Mouse (Mus musculus) stomach, embryonic 16.5 days (tissue): ENCODE results near the gene Gpc6. TPM values are rescaled to one million over a fixed set of nuclear protein-coding genes. Genes with fewer than 3 reads are reported as not detected.
"Not testable (repeated sequence)": the region's sequence is repeated elsewhere in the genome, so short reads cannot be mapped to it uniquely, and the experiment has no call there.

Experiments used
- ATAC-seq: fragments of 200-750 bp; cut with Nextera tagmentation; 2 replicates; pipeline ENCODE4 v1.8.0; 2017; ENCODE audit warnings: moderate number of reproducible peaks, moderate TSS enrichment; ENCODE audit not compliant: insufficient read depth, low FRiP score
- H3K27ac ChIP-seq: fragments of 300-500 bp; sonication (generic); 2 replicates; pipeline ENCODE4 v1.5.1; 2014; ENCODE audit warnings: low read length
- H3K27me3 ChIP-seq: fragments of 300-500 bp; sonication (generic); 2 replicates; pipeline ENCODE4 v1.6.1; 2014; ENCODE audit warnings: low read length, control low read depth, mixed read lengths; ENCODE audit not compliant: control insufficient read depth, insufficient read depth
- H3K36me3 ChIP-seq: fragments of 300-500 bp; sonication (generic); 2 replicates; pipeline ENCODE4 v1.6.1; 2014; ENCODE audit warnings: low read length; ENCODE audit not compliant: control insufficient read depth, insufficient read depth
- H3K4me1 ChIP-seq: fragments of 300-500 bp; sonication (generic); 2 replicates; pipeline ENCODE4 v1.6.1; 2014; ENCODE audit warnings: low read length, control low read depth, mixed read lengths; ENCODE audit not compliant: control insufficient read depth, insufficient read depth
- H3K4me2 ChIP-seq: fragments of 300-500 bp; sonication (generic); 2 replicates; pipeline ENCODE4 v1.6.1; 2014; ENCODE audit warnings: low read depth, low read length, mixed read lengths
- H3K4me3 ChIP-seq: fragments of 300-500 bp; sonication (generic); replicated peaks from 2 replicates; pipeline ENCODE4 v1.5.1; 2014; ENCODE audit warnings: mild to moderate bottlenecking, low read length
- H3K9ac ChIP-seq: fragments of 300-500 bp; sonication (generic); 2 replicates; pipeline ENCODE4 v1.6.1; 2014; ENCODE audit warnings: low read length
- H3K9me3 ChIP-seq: fragments of 300-500 bp; sonication (generic); replicated peaks from 2 replicates; pipeline ENCODE4 v1.6.1; 2016; ENCODE audit warnings: low read length, control low read depth; ENCODE audit not compliant: control insufficient read depth
- WGBS: fragments of 180-500 bp; shearing (Covaris S2); extraction: QIAGEN DNeasy Blood & Tissue Kit; methylation state at CpG from one replicate; pipeline ENCODE4 v1.1.7; 2014; 5-methylcytosine and 5-hydroxymethylcytosine counted together
- polyA plus RNA-seq: library from polyadenylated mRNA; unstranded; fragments of >200 nt; fragmentation: Nextera tagmentation; extraction: Ambion mirVana; gene quantifications from 2 replicates; pipeline ENCODE4 v1.2.1, GENCODE M21; 2015

Gpc6 gene
- polyA plus RNA-seq, 1 experiment from 2014 or later = 46.7 TPM

DNA sequence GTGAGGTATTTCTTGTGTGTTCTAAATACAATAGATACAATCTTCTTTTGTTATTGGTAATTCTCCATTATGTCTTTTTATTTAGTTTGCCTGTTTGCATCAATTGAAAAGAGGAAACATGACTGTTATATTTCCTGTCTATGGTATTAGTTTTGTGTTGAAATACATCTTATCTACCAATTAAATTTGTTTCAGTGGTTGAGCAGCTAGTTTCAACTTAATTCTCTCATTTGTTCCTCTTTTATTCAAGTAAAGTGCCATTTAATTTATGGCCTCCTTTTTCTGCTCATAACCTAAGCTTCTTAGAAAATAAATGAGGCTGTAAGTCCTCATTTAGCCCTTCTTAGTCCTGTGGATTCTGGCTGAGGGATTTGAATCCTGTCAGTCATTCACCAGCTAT lies 489.9 kb downstream of the Gpc6 start:
- no peaks in the 10 kb centered on the region for H3K4me1 ChIP-seq
- no peak for ATAC-seq
- no peaks in the 10 kb centered on the region for H3K27me3 ChIP-seq
- no peaks in the 10 kb centered on the region for H3K36me3 ChIP-seq
- H3K9me3 ChIP-seq = no peaks in the 10 kb centered on the region
- no peak overlapping the region for H3K9ac ChIP-seq
- no peak overlapping the region for H3K27ac ChIP-seq
- no peak overlapping the region for H3K4me2 ChIP-seq
- no peak overlapping the region for H3K4me3 ChIP-seq

DNA sequence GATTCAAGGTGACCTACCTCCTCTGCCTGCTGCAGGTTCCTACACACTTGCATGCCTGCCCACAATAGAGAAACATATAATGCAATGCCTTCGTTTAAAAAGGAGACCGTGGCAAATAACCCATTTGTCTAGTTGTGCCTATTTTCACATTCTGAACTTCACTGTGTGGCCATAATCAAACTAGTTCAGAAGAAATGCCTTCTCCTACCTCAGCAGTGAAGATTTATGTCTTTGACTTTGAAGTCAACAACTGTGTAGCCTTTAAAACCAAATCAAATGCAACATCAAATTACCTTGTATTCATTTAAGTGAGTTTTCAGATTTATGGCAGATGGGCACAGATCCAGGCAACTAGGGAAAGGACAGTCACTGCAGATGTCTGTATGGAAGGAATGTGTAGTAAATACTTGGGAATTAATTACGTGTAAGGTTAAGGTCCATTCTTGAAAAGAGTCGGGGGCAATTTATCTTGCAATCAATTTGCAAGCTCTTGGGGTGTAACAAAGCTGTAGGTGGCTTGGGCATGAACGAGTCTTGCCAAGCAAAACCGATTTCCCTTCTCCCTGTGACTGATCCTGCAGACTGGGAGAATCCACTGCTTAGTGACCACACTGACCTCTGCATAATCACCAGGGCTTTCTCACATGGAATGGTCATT lies 494.6 kb downstream of the Gpc6 start:
- no peaks in the 10 kb centered on the region for H3K9me3 ChIP-seq
- ATAC-seq = no peak
- no peak overlapping the region for H3K9ac ChIP-seq
- no peaks in the 10 kb centered on the region for H3K4me1 ChIP-seq
- H3K27me3 ChIP-seq = no peaks in the 10 kb centered on the region
- WGBS = 53% methylated on average over 6 of the region's 6 CpGs
- no peaks in the 10 kb centered on the region for H3K36me3 ChIP-seq
- H3K27ac ChIP-seq = no peak overlapping the region
- no peak overlapping the region for H3K4me2 ChIP-seq
- H3K4me3 ChIP-seq = no peak overlapping the region

DNA sequence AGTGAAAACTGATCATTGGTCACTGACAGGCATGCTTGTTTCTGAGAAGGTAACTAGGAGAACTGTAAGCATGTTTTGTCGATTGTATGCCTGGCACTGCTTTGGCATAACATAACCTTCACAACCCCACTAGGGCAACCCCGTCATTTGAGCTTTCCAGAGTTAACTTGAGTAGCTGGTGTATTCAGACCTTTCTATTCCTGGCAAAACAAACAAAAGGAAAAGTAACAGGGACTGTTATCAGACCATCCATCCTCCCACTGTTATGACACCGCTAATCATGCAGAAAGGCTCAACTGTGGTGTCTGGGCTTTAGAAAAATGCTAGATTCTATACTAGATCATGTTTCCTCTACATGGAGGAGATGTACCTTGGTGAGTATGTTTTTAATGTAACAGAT lies 496.1 kb downstream of the Gpc6 start:
- Histone ChIP-seq H3K27ac (no peak overlapping the region), H3K9ac (no peak overlapping the region), H3K27me3 (no peaks in the 10 kb centered on the region), H3K4me2 (no peak overlapping the region), H3K4me3 (no peak overlapping the region), H3K36me3 (no peaks in the 10 kb centered on the region), H3K9me3 (no peaks in the 10 kb centered on the region), H3K4me1 (no peaks in the 10 kb centered on the region)
- 60% methylated on average over 3 of the region's 3 CpGs for WGBS
- ATAC-seq = no peak

DNA sequence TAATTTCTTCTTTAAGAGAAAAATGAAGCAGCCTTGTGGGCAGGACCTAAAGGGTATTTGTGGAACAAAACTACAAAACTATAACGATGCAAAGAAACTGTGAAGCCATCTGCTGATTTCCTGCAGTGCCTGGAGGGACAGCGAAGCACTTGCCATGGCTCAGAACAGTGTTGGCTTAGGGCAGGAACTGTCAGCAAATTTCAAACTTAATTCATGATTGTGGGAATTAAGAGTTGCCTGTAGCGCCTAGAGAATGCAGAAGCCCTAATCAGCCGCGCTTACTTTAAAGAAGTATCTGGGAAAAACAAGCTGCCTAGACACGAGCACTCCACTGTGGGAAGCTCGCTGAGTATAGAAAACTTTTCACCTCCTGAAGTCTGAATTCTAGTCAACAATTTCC lies 501.0 kb downstream of the Gpc6 start:
- no peak for ATAC-seq
- peaks cover 2% of the 10 kb centered on the region; the same call in 1 of the 2 replicates for H3K4me1 ChIP-seq
- H3K27ac ChIP-seq = no peak overlapping the region
- H3K36me3 ChIP-seq = no peaks in the 10 kb centered on the region
- no peak overlapping the region for H3K4me2 ChIP-seq
- no peak overlapping the region for H3K9ac ChIP-seq
- no peaks in the 10 kb centered on the region for H3K27me3 ChIP-seq
- H3K4me3 ChIP-seq = no peak overlapping the region
- 58% methylated on average over 7 of the region's 7 CpGs for WGBS
- H3K9me3 ChIP-seq = no peaks in the 10 kb centered on the region

DNA sequence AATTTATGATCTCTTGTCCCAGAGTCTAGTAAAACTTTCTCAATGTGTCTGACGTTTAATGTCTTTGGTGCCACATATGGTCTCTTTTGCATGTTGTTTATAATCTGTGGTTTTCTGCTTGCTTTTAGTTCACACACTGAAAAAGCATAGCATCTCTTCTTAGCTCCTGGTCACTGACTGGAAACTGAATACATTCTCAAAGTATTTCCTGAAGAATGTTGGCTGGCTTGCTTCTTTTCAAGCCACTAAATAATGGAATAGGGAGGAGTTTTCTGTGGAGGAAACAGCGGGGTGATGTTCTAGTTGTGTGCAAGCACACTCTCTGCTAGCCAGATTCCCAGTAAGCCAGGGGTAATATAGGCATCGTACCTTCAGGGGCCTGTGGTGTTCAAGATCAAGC lies 502.7 kb downstream of the Gpc6 start:
- no peaks in the 10 kb centered on the region for H3K9me3 ChIP-seq
- H3K9ac ChIP-seq = no peak overlapping the region
- H3K4me3 ChIP-seq = no peak overlapping the region
- no peak for ATAC-seq
- H3K27me3 ChIP-seq = no peaks in the 10 kb centered on the region
- whole genome bisulfite sequencing = 50% methylated on average over 3 of the region's 3 CpGs
- no peaks in the 10 kb centered on the region for H3K36me3 ChIP-seq
- no peak overlapping the region; the same call in 1 of the 2 replicates for H3K27ac ChIP-seq
- no peak overlapping the region for H3K4me2 ChIP-seq
- H3K4me1 ChIP-seq = peaks cover 2% of the 10 kb centered on the region; the same call in 1 of the 2 replicates

DNA sequence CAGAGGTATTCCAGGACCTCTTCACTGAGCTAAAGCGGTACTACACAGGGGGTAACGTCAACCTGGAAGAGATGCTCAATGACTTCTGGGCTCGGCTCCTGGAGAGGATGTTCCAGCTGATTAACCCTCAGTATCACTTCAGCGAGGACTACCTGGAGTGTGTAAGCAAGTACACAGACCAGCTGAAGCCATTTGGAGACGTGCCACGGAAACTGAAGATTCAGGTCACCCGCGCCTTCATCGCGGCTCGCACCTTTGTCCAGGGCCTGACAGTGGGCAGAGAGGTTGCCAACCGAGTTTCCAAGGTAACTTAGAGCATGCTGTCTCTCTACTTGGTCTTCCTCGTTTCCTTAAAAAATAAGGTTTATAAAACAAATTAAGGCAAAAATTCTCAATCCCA lies 510.6 kb downstream of the Gpc6 start:
- H3K9me3 ChIP-seq = no peaks in the 10 kb centered on the region
- ATAC-seq = no peak
- H3K4me3 ChIP-seq = no peak overlapping the region
- no peak overlapping the region for H3K27ac ChIP-seq
- H3K27me3 ChIP-seq = no peaks in the 10 kb centered on the region
- no peaks in the 10 kb centered on the region for H3K4me1 ChIP-seq
- H3K4me2 ChIP-seq = no peak overlapping the region
- H3K9ac ChIP-seq = no peak overlapping the region
- WGBS = 89% methylated on average over 13 of the region's 13 CpGs
- H3K36me3 ChIP-seq = no peaks in the 10 kb centered on the region

DNA sequence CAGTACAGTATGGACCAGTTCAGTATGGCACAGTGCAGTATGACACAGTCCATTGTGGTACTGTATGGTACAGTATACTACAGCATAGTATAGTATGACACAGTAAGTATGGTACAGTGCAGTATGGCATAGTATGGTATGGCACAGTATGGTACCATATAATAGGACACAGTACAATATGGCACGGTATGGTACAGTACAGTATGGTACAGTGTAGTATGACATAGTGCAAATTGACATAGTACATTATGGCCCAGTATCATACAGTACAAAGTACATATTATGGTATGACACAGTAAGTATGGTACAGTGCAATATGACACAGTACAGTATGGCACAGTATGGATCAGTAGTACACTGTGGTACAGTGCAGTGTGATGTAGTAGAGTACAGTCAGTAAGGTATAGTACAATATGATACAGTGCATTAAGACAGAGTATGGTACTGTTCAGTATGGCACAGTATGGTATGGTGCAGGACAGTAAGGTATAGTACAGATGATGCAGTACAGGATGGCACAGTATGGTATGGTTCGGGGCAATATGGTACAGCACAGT lies 521.6 kb downstream of the Gpc6 start:
- WGBS = 98% methylated on average over 2 of the region's 2 CpGs
- H3K4me3 ChIP-seq, ATAC-seq, H3K4me1 ChIP-seq, H3K9ac ChIP-seq, H3K27ac ChIP-seq, H3K4me2 ChIP-seq, H3K27me3 ChIP-seq, H3K36me3 ChIP-seq, H3K9me3 ChIP-seq: not testable (repeated sequence)

DNA sequence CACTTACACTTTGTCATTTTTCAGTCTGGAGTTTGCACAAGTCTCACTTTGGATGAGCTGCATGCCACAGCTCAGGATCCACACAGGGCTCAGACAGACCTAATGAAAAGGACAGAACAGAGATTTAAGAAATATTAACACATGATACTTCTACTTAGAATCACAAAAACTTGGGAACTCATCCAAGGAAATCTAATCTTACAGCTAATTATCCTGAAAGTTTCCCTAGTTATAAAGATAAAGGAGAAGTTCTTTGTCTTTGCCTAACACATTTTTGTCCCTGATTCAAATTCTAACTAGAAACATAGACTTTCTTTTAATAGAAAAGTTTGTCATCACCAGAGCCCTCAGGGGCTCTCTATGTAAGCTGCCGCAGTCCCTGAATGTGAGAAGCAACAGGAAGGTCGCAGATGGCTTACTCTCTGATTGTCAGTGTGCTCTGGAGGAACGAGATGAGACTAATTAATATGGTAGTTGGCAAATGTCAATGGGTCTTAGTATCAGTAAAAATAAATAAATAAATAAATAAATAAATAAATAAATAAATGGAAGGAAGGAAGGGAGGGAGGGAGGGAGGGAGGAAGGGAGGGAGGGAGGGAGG lies 526.4 kb downstream of the Gpc6 start:
- Histone ChIP-seq H3K27ac (no peak overlapping the region), H3K4me1 (no peaks in the 10 kb centered on the region), H3K4me3 (no peak overlapping the region), H3K27me3 (no peaks in the 10 kb centered on the region), H3K36me3 (no peaks in the 10 kb centered on the region), H3K4me2 (no peak overlapping the region), H3K9me3 (no peaks in the 10 kb centered on the region), H3K9ac (no peak overlapping the region)
- no peak for ATAC-seq
- WGBS = 60% methylated on average over 3 of the region's 3 CpGs

DNA sequence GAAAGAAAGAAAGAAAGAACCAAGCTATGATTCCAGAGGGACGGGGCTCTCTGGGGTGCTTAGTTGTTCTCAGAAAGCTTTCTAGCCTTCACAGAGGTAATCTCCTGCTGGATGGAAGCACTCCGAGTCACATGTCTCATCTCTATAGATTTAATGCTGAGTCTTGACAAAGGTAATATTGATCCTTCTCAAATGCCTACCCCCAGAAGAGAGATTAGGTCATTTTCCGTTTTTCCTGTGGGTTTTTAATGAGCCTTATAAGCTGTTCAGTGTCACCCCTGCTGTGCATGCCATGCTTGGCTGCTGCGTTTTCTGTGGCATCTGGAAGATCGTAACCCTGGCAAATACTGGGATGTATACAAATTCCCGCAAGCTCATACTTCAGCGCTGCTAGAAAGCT lies 527.0 kb downstream of the Gpc6 start:
- H3K36me3 ChIP-seq = no peaks in the 10 kb centered on the region
- no peak for ATAC-seq
- WGBS = 57% methylated on average over 7 of the region's 7 CpGs

More for the DNA sequence above, 527.0 kb downstream of the Gpc6 start:
- Histone ChIP-seq H3K4me3 (no peak overlapping the region), H3K27ac (no peak overlapping the region), H3K9ac (no peak overlapping the region), H3K27me3 (no peaks in the 10 kb centered on the region), H3K4me1 (no peaks in the 10 kb centered on the region), H3K9me3 (no peaks in the 10 kb centered on the region), H3K4me2 (no peak overlapping the region)
